Mouse (Mus musculus): ENCODE measurements around the gene Gm21976. TPM values are rescaled to one million over a fixed set of nuclear protein-coding genes. Genes with fewer than 3 reads are reported as not detected.

Gm21976 gene
- total RNA-seq, 1 experiment from 2014 or later = not detected

GRCm38 (mm10) chr13:98354090-98354801, 74.6 kb downstream of the Gm21976 start, which contains the start of gene Foxd1:
TSS of gene Foxd1 (plus strand) at chr13:98354242.
- DNase-seq = peak; percentile 47

- DNase-seq = peak; percentile 15
Measured at GRCm38 (mm10) chr13:98354871-98355558, 75.3 kb downstream of the Gm21976 start.

DNA sequence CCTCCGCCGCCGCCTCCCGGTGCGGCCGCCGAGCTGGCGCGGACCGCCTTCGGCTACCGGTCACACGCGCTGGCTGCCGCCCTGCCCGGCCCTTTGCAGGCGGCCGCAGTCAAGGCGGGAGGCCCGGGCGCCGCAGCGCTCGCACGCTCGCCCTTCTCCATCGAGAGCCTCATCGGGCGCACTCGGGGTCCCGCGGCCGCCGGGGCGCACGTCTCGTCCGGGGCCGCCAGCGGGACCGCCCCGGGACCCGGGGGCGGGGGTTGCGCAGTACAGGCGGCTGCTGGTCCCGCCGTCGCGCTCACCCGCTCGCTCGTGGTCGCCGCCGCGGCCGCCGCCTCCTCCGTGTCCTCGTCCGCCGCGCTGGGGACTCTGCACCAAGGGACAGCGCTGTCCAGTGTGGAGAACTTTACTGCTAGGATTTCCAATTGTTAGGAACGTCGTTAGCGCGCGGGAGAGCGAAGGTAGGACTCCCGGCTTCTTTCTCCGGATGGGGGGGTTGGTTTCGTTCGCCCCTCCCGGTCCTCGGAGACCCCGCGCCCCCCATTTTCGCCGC, 75.9 kb downstream of the Gm21976 start:
- DNase-seq = peak; percentile 43

DNA sequence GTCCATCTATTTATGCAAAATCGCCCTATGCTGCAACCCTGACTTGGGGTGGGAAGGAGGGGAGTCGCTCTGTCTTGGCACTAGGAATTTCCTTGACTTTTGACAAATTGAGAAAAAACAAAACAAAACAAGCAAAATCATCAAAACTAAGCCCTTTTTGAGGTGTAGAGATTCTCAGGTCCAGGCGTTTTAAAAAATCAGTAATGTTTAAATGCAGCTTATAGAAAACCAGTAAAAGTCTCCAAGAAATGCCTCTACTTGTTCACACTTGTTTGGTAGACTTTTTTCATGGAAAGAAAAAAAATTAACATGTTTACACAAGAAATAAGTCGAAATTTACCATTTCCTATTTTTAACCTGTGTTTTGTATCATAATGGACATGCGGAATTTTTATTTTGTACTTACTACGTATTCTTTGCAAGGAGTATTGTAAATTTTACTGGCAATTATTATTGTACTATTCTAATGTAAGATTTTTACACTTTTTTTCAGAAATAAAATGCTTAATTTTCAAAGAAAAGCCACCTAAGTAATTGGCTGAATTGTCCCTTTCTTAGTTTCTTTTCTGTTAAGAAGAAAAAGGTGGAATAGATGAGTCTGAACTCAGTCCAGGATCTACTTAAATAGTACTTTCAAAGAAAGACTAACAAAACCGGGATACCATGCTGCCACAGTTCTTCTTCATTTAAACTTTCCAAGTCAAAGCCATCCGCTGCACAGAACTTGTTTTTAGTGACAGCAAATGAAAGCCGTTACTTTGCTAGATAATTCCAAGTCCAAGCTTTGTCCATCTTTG, 76.7 kb downstream of the Gm21976 start:
- DNase-seq = no peak

Other genes starting within 250 kb of the Gm21976 start
- gene Arhgef28, start 73.4 kb upstream of the Gm21976 start, total RNA-seq (2021) = 19.5 and 25.9 TPM in 2 replicates
- 15.7 and 19.0 TPM in 2 replicates for gene Utp15, start 16.8 kb upstream of the Gm21976 start, total RNA-seq (2021)
- gene Ankra2, start 16.8 kb upstream of the Gm21976 start, total RNA-seq (2021) = 22.0 and 26.4 TPM in 2 replicates
- 364 and 430 TPM in 2 replicates for gene Btf3, start 37.1 kb downstream of the Gm21976 start, total RNA-seq (2021)
- 0.75 and 0.82 TPM in 2 replicates for gene Foxd1, start 74.4 kb downstream of the Gm21976 start, total RNA-seq (2021)
- gene Gm10320, start 212.1 kb downstream of the Gm21976 start, total RNA-seq (2021) = not detected in 2 replicates